Mouse (Mus musculus) bone marrow macrophage, adult 2 months (primary cell): ENCODE measurements around the gene Acsl5.

Experiments
- CTCF ChIP-seq: IDR thresholded peaks from 2 replicates; pipeline ENCODE4 v1.5.1; 2012; ENCODE audit warnings: low read depth, mild to moderate bottlenecking, low read length, moderate library complexity
- POLR2A ChIP-seq: IDR thresholded peaks from 2 replicates; pipeline ENCODE4 v1.6.1; 2012; ENCODE audit warnings: mild to moderate bottlenecking, low read depth, low read length, borderline replicate concordance

DNA sequence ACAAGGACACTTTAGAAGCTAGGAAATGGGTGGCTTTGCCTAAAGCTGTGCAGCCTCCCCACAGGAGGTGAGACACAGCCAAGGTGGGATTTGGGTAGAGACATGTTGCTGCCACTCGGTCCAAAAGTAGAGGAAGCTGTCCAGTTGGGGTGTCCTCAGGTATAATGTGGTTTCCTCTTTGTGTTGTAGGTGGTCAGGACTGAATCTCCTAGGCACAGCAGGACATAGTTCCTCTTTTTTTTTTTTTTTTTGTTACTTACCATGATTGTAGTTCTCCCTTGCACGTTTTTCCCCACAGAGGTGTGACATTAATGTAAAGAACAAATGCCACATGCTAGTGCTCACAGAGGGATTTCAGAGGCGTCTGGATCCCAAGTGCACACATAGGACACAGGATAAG is 13.5 kb downstream of the Acsl5 start:
- TF ChIP-seq CTCF (no peak), POLR2A (no peak)
